Mouse (Mus musculus): ENCODE results near the gene Zfp934. TPM values are rescaled to one million over a fixed set of nuclear protein-coding genes. Genes with fewer than 3 reads are reported as not detected.

Zfp934 gene
- 17.5 TPM for total RNA-seq (2023)

GRCm38 (mm10) chr13:62571099-62571498 lies at the start of gene Zfp934:
TSS of gene Zfp934 (minus strand) at chr13:62571199.

GRCm38 (mm10) chr13:62558189-62559110 lies 12.5 kb downstream of the Zfp934 start, which contains the start of gene Zfp935:
TSS of gene Zfp935 (minus strand) at chr13:62558511.

GRCm38 (mm10) chr13:62466424-62467334 lies 104.3 kb downstream of the Zfp934 start, which contains the start of gene Gm49359:
TSS of gene Gm49359 (minus strand) at chr13:62466832.

Other genes starting within 250 kb of the Zfp934 start
- gene Gm3604, start 188.0 kb downstream of the Zfp934 start, total RNA-seq (2023), result not detected
- gene Gm49359, start 104.4 kb downstream of the Zfp934 start, total RNA-seq (2023), result 8.9 TPM
- not detected for gene Zfp935, start 12.7 kb downstream of the Zfp934 start, total RNA-seq (2023)
- 1.3 TPM for gene 6720489N17Rik, start 53.0 kb upstream of the Zfp934 start, total RNA-seq (2023)
- 6.3 TPM for gene Platr25, start 189.5 kb upstream of the Zfp934 start, total RNA-seq (2023)
- gene Gm5141, start 214.6 kb upstream of the Zfp934 start, total RNA-seq (2023), result 2.1 TPM